Mouse (Mus musculus) lung, adult 10 weeks (tissue): ENCODE results near the gene N4bp3. TPM values are rescaled to one million over a fixed set of nuclear protein-coding genes. Genes with fewer than 3 reads are reported as not detected.

Experiments
- polyA plus RNA-seq: library from polyadenylated mRNA; stranded (reverse); fragments of 350-450 nt; fragmentation: Illumina TruSeq; extraction: RNeasy Lipid Tissue Mini Kit (QIAGEN cat#74804); gene quantifications from one replicate; pipeline ENCODE4 v1.2.3, GENCODE M21; 2014; ENCODE audit warnings: low read depth, low replicate concordance; ENCODE audit not compliant: insufficient read depth

N4bp3 gene
- polyA plus RNA-seq, result 21.9 TPM

DNA sequence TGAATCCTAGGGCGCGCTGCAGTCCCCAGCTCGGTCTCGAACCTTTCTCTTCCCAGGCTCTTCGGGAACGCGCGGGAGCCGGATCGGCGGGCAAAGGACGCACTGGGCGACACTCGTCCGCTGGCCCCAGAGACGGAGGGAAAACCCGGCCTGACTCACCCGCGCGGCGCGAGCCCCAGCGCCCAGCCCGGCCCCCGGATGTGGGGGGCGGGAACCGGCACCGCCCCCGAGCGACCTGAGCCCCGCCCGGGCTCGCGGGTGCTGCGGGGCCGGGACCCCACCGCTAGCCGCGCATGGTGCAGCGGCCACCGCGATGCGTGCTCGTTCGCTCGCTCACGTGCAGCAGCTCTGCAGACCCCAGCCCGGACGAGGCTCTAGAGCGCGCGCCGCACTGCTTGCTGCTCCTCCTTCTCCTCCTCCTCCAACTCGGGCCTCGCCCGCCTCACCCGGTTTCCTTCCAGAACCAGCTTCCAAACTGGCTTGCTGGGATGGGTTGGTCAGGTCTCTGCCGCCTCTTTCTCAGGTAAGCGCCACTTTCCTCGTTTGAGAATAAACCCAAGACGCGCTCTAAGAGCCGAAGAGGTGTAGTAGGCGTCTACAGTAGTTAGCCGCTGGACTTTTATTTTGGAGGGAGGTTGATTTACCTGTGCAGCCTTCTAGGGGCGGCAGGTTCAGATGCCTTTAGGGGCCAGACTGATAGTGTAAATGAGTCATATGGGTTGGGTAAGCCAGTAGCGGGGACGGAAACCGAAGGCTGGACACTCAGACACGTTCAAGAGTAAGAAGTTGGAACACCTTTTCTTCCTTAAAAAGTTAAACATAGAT lies at the start of gene N4bp3, which contains the start of gene D930048N14Rik:
N4bp3 (minus strand) TSS at position 152 of the 825 bp plus-strand sequence.
D930048N14Rik (plus strand) TSS at position 264 of the 825 bp plus-strand sequence.

DNA sequence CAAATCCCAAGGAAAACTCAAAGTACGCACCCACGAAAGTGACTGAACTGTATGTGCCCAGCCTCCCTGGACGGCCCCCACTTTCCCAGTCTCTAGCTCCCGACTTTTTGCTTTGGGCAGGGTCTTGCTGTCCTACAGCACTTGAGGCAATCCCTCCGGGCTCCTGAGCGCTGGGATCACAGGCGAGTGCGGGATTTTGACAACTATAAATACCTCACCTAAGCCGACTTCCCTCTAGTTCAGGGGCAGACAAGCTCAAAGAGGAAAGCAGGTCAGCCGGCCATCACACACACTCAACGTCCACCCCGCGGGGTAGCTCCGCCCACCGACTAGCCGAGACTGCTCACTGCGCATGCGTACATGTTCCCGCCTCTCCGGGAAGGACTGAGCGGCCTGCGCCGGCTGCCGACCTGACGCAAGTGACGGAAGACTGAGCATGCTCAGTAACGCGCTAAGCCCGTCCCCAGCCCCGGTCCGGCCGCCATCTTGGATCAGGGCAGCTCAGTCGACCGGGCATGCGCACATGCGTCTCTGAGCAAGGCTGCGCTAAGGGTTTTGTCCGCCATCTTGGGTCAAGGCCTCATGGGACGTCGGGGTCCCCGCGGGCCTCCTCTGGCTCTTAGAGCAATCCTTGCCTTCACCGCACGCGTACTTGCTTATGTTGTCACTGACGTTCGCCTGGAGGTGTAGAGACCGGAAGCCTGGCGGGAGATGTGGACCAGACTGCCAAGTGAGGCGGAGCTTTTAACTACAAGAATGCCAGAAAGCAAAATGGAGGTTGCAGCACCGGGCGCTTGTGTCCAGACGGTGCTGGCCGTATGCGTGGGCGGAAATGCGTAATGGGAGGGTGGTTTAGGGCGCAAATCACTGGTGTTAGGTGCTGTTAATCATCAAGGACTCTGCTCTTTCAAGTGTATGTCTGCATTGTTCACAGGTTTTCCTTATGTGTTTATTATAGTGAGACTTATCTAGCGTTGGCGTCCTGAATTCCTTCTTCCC lies 38.0 kb upstream of the N4bp3 start, which contains the start of gene 0610009B22Rik:
0610009B22Rik (minus strand) TSS at position 545 of the 999 bp plus-strand sequence.

DNA sequence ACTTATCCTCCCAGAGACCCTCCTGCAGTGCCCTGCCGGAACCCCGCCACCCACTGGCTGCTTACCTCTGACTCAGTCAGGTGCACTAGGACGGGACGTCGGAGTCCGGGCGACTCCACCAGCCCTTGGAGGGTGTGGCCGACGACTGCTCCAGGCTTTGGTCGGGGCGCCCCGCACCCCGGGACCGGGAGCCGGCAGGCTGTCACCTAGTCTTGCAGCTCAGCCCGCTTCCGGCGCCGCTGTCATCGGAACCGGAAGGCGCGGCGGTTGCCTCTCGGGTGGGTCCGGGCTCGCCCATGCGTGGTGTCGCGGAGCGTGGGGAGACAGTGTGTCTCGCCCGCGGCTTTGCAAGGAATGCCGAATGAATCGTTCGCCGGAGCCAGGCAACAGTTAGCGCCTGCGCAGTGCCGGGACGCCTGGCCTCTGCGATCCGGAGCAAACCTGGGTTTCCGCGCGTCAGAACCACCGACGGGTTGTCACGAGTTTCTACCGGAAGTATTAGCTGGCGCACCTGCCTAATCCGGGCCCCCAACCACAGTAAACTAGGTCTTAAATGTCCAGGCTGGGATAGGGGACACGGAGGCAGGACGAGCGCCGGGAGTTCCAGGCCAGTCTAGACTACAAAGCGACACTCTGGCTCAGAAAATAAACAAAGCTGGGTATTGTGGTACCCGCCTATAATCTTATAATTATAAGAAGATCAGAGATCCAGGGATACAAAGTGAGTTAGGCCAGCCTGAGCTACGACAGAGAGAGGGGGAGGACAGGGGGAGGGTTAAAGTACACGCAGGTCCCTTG lies 14.9 kb downstream of the N4bp3 start, which contains the start of gene Rmnd5b:
Rmnd5b (minus strand) TSS at position 372 of the 798 bp plus-strand sequence.

DNA sequence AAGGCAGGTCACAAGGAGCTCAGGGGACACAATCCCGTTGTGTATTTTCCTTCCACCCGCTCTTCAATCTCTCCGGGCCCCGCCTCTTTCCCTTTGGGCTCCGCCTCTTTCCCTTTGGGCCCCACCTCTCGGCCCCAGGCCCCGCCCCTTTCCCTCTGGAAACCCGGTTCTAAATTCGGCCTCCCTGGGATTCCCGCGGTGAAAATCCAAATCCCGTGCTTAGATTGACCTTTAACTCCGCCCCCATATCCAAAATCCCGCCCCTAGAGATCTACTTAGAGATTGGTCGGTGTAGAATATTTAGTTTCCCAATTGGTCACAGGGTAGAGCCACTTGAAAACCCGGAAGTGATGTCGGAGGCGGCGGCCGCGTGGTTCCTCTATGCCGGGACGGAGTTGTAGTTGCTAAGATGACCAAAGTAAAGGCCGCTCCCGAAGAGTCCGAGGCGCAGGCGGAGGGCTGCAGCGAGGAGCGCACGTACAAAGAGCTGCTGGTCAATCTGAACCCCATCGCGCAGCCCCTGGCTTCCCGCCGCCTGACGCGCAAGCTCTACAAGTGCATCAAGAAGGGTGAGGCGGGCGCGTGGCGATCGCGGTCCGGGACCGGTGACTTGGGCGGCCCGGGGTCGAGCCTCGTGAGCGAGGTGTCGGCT lies 31.1 kb downstream of the N4bp3 start, which contains the start of gene Nhp2:
Nhp2 (plus strand) TSS at position 327 of the 652 bp plus-strand sequence.

DNA sequence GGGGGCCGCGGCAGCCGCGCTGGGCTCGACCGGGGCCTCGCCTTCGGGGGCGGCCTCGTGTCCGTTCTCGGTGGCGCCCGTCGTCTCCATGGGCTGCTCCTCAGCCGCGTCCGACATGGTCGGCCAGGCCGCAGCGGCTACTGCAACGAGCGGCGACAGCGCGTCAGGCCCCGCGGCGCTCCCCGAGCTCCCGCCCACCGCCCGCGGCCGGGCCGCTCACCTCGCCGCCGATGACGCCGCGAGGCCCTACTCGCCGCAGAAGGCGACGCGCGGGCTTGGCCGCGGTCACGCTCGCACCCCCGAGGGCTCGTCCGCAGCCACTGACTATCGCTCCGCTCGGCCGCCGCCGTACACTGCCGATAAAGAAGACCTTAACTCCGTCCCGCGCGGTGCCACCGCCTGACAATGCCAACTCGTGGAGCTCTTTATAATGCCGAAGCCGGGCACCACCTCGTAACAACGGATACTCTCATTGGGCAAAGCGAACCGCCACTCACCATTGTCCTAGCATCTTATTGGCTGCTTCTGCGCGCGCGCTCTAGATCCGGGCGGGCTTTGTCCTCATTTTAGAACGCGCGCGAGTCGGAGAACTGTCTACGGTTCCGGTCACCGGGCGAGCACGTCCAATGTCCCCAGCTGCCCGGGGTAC lies 44.1 kb downstream of the N4bp3 start, which contains the start of gene Hnrnpab:
Hnrnpab (minus strand) TSS at position 401 of the 649 bp plus-strand sequence.

Other genes starting within 250 kb of the N4bp3 start
- gene Phykpl, start 66.1 kb downstream of the N4bp3 start, polyA plus RNA-seq, result 6.1 TPM
- 131 TPM for gene Hnrnpab, start 44.0 kb downstream of the N4bp3 start, polyA plus RNA-seq
- 50.3 TPM for gene Nhp2, start 31.1 kb downstream of the N4bp3 start, polyA plus RNA-seq
- gene Rmnd5b, start 14.9 kb downstream of the N4bp3 start, polyA plus RNA-seq, result 18.5 TPM
- 2.3 TPM for gene D930048N14Rik, start 112 bp upstream of the N4bp3 start, polyA plus RNA-seq
- gene 0610009B22Rik, start 38.0 kb upstream of the N4bp3 start, polyA plus RNA-seq, result 26.3 TPM
- gene Sec24a, start 112.8 kb upstream of the N4bp3 start, polyA plus RNA-seq, result 3.5 TPM
- gene Sar1b, start 112.8 kb upstream of the N4bp3 start, polyA plus RNA-seq, result 89.7 TPM
- gene Jade2, start 206.8 kb upstream of the N4bp3 start, polyA plus RNA-seq, result 10.7 TPM